Mouse (Mus musculus) liver, adult 2 months (tissue): Measurements from ENCODE around the gene 5730409E04Rik.

Experiments
- CTCF ChIP-seq: fragments of 200-500 bp; IDR thresholded peaks from 2 replicates; pipeline ENCODE4 v1.5.1; 2011; ENCODE audit warnings: low read depth, low read length, control low read depth
- POLR2A ChIP-seq: fragments of 200-500 bp; IDR thresholded peaks from 2 replicates; pipeline ENCODE4 v1.6.1; 2011; ENCODE audit warnings: low read length, control low read depth; ENCODE audit not compliant: insufficient read depth; ENCODE audit errors: extremely low read depth

- TF ChIP-seq CTCF (no peak), POLR2A (no peak)
These were observed 23.1 kb downstream of the 5730409E04Rik start for GRCm38 (mm10) chr4:126632668-126633067.
